Mouse (Mus musculus): ENCODE measurements around the gene Dnah8.
A peak's percentile ranks its signal among the peaks of the same experiment; 100 is the strongest.
"Not testable (repeated sequence)": the region's sequence is repeated elsewhere in the genome, so short reads cannot be mapped to it uniquely, and the experiment has no call there.

The Dnah8 gene

GRCm38 (mm10) chr17:30624132-30624531 is at the start of gene Dnah8:
Dnah8 (plus strand) TSS chr17:30624354.
- not testable (repeated sequence) for DNase-seq (ENCODE audit: low spot score)

GRCm38 (mm10) chr17:30574783-30575075 is 49.4 kb upstream of the Dnah8 start:
- DNase-seq (ENCODE audit: low spot score): no peak

GRCm38 (mm10) chr17:30575121-30575904 is 48.8 kb upstream of the Dnah8 start:
- peak; percentile 61 for DNase-seq (ENCODE audit: low spot score)

- DNase-seq (ENCODE audit: low spot score): peak; percentile 92
Observed at GRCm38 (mm10) chr17:30575941-30576773, 48.0 kb upstream of the Dnah8 start, which contains the start of gene Btbd9. Btbd9 (minus strand) TSS chr17:30576488.

- no peak for DNase-seq (ENCODE audit: low spot score)
Observed at GRCm38 (mm10) chr17:30576946-30577345, 47.2 kb upstream of the Dnah8 start.

GRCm38 (mm10) chr17:30580781-30581180 is 43.4 kb upstream of the Dnah8 start:
- DNase-seq (ENCODE audit: low spot score): no peak

GRCm38 (mm10) chr17:30581201-30581600 is 43.0 kb upstream of the Dnah8 start:
- no peak for DNase-seq (ENCODE audit: low spot score)

GRCm38 (mm10) chr17:30582313-30582712 is 41.8 kb upstream of the Dnah8 start:
- DNase-seq (ENCODE audit: low spot score): no peak

GRCm38 (mm10) chr17:30583258-30584001 is 40.7 kb upstream of the Dnah8 start:
- no peak for DNase-seq (ENCODE audit: low spot score)

- no peak for DNase-seq (ENCODE audit: low spot score)
Observed at GRCm38 (mm10) chr17:30590417-30591198, 33.5 kb upstream of the Dnah8 start.

- no peak for DNase-seq (ENCODE audit: low spot score)
Observed at GRCm38 (mm10) chr17:30594407-30594806, 29.7 kb upstream of the Dnah8 start.

GRCm38 (mm10) chr17:30594846-30595245 is 29.3 kb upstream of the Dnah8 start:
- DNase-seq (ENCODE audit: low spot score): no peak

- DNase-seq (ENCODE audit: low spot score): no peak
Observed at GRCm38 (mm10) chr17:30597786-30598185, 26.4 kb upstream of the Dnah8 start.

GRCm38 (mm10) chr17:30598300-30598699 is 25.9 kb upstream of the Dnah8 start:
- no peak for DNase-seq (ENCODE audit: low spot score)

- DNase-seq (ENCODE audit: low spot score): peak; percentile 42
Observed at GRCm38 (mm10) chr17:30602175-30602574, 22.0 kb upstream of the Dnah8 start.

- DNase-seq (ENCODE audit: low spot score): no peak
Observed at GRCm38 (mm10) chr17:30604296-30604695, 19.9 kb upstream of the Dnah8 start.

- DNase-seq (ENCODE audit: low spot score): no peak
Observed at GRCm38 (mm10) chr17:30605001-30605400, 19.2 kb upstream of the Dnah8 start.

- no peak for DNase-seq (ENCODE audit: low spot score)
Observed at GRCm38 (mm10) chr17:30606206-30606605, 17.9 kb upstream of the Dnah8 start.

GRCm38 (mm10) chr17:30606634-30607081 is 17.5 kb upstream of the Dnah8 start:
- no peak for DNase-seq (ENCODE audit: low spot score)

- DNase-seq (ENCODE audit: low spot score): no peak
Observed at GRCm38 (mm10) chr17:30607330-30607729, 16.8 kb upstream of the Dnah8 start.

- no peak for DNase-seq (ENCODE audit: low spot score)
Observed at GRCm38 (mm10) chr17:30607909-30608495, 16.2 kb upstream of the Dnah8 start.

Measured in testis, postnatal 14 days (tissue).